ENCODE assay signal across 8 mouse cellular contexts in the genomic region with DNA sequence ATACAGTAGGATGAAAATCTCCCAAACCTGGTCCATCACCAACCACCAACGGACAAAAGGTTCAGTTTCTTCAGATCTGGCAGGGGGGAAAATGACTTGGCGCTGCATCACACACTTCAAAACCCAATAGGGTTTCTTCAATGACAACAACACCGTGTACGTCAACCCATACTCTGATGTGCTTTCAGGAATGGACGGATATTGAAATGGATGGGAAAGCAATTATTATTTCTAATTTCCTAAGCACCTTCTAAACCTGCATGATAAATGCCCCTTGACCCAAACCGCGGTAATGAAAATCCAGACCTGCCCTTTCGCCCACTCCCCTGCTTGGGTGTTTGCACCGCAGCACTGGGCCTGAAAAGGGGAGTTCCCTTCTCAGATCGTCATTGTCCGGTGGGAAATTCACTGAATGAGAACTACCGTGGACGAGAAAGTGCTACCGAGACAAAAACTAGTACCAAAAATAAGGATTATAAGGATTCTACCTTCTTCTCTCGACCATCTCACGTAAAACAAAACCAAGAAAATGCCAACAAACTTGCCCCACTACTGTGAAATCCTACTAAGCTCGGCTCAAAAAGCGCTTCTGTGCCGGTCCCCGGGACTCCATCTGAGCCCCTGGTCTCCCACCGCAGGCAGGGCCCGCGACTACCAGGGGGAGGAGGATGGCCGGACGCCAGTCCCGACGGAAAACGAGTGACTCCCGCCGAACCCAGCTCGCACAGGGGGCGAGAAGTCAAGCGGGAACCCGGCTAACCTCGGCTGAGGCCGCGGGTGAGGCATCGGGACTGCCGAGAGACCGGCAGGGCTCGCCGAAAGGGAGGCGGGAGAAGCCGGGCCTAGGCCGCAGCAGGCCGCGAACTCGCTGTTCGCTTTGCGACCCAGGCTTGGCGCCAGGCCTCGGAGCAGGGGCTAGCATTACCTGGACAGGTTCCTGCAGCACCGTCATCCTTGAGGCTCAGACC. TPM values are rescaled to one million over a fixed set of nuclear protein-coding genes. Genes with fewer than 3 reads are reported as not detected.
A peak's percentile ranks its signal among the peaks of the same experiment; 100 is the strongest.
DNase-seq lines count a peak whose midpoint lies in the region; ATAC-seq and TF ChIP-seq lines count a peak whose summit lies in the region.

No protein-coding gene starts in this region.

- H3K4me2 ChIP-seq in forebrain, embryonic 16.5 days (ENCODE audit: low read length): peak overlapping the region; percentile 79
- peak overlapping the region; percentile 76 for H3K4me2 ChIP-seq in liver, embryonic 15.5 days

- H3K4me1 ChIP-seq in bone marrow macrophage, adult 2 months (ENCODE audit: control insufficient read depth, insufficient read depth, low read length): peaks cover 23% of the 10 kb centered on the region
- peaks cover 14% of the 10 kb centered on the region for H3K4me1 ChIP-seq in forebrain, embryonic 16.5 days (replicated peaks; ENCODE audit: control insufficient read depth, insufficient read depth, low read length)
- H3K4me1 ChIP-seq in liver, embryonic 15.5 days (replicated peaks): peaks cover 44% of the 10 kb centered on the region
- H3K4me1 ChIP-seq in thymus, adult 2 months (replicated peaks; ENCODE audit: control insufficient read depth, insufficient read depth, low read length): 0 out of 2 replicates have a peak, but pooled peaks cover 2% of the 10 kb centered on the region

- no peak for TF ChIP-seq CTCF in bone marrow macrophage, adult 2 months (IDR thresholded peaks at IDR 0.05; ENCODE audit: low read depth, low read length)
- no peak for TF ChIP-seq CTCF in thymus, adult 2 months (IDR thresholded peaks at IDR 0.05; ENCODE audit: borderline replicate concordance, control insufficient read depth, extremely low read depth, insufficient read depth, low read length, poor library complexity)

- H3K9ac ChIP-seq in forebrain, embryonic 16.5 days (replicated peaks; ENCODE audit: low read depth, low read length): peak overlapping the region; percentile 100
- H3K9ac ChIP-seq in liver, embryonic 15.5 days: peak overlapping the region; percentile 99

- no peak for TF ChIP-seq POLR2A in bone marrow macrophage, adult 2 months (IDR thresholded peaks at IDR 0.05; ENCODE audit: borderline replicate concordance, low read depth, low read length)
- no peak; the same call in 1 of the 2 replicates for TF ChIP-seq POLR2A in thymus, adult 2 months (IDR thresholded peaks at IDR 0.05; ENCODE audit: control insufficient read depth, extremely low read depth, insufficient read depth, low read length, poor library complexity)

- peak overlapping the region; percentile 57 for H3K27ac ChIP-seq in bone marrow macrophage, adult 2 months (ENCODE audit: insufficient read depth, low read depth, low read length)
- peak overlapping the region; percentile 79 for H3K27ac ChIP-seq in forebrain, embryonic 16.5 days (ENCODE audit: low read length)
- peak overlapping the region; percentile 90 for H3K27ac ChIP-seq in liver, embryonic 15.5 days (replicated peaks)
- peak overlapping the region; percentile 42 for H3K27ac ChIP-seq in thymus, adult 2 months (ENCODE audit: control insufficient read depth, insufficient read depth, low read length)

- peak overlapping the region; percentile 76 for H3K4me3 ChIP-seq in bone marrow macrophage, adult 2 months (ENCODE audit: insufficient read depth, low read length)
- peak overlapping the region; percentile 100 for H3K4me3 ChIP-seq in forebrain, embryonic 16.5 days (replicated peaks; ENCODE audit: low read length)
- H3K4me3 ChIP-seq in liver, embryonic 15.5 days (replicated peaks): peak overlapping the region; percentile 98
- H3K4me3 ChIP-seq in thymus, adult 2 months (ENCODE audit: control insufficient read depth, insufficient read depth, low read length): peak overlapping the region; percentile 84

- WGBS in forebrain, embryonic 16.5 days: under 1% methylated on average over 53 of the region's 53 CpGs
- WGBS in liver, embryonic 15.5 days (ENCODE audit: insufficient replicate concordance): under 1% methylated on average over 53 of the region's 53 CpGs
- under 1% methylated on average over 53 of the region's 53 CpGs for WGBS in thymus, adult 2 months

- no peaks in the 10 kb centered on the region for H3K9me3 ChIP-seq in forebrain, embryonic 16.5 days (ENCODE audit: control insufficient read depth, low read length)
- no peaks in the 10 kb centered on the region for H3K9me3 ChIP-seq in liver, embryonic 15.5 days (replicated peaks)

- H3K36me3 ChIP-seq in forebrain, embryonic 16.5 days (ENCODE audit: control insufficient read depth, insufficient read depth): no peaks in the 10 kb centered on the region
- H3K36me3 ChIP-seq in liver, embryonic 15.5 days (replicated peaks): peaks cover 15% of the 10 kb centered on the region
- H3K36me3 ChIP-seq in thymus, adult 2 months (ENCODE audit: control insufficient read depth, insufficient read depth, low read length): no peaks in the 10 kb centered on the region

- peak; percentile 55 for DNase-seq in embryo, embryonic 10 days (ENCODE audit: low spot score)
- no peak for DNase-seq in embryo, embryonic 9.5 days (ENCODE audit: extremely low spot score)
- peak; percentile 51 to 63 for DNase-seq in natural killer cell, adult 2 months (ENCODE audit: low spot score in 2 of 2)
- DNase-seq in thymus, adult 2 months: no peak

- peak; percentile 51 for ATAC-seq in forebrain, embryonic 16.5 days
- peak; percentile 46 for ATAC-seq in inflammation-experienced regulatory T-cells, adult 6 months
- ATAC-seq in liver, embryonic 15.5 days (ENCODE audit: insufficient read depth): peak; percentile 78

- H3K27me3 ChIP-seq in forebrain, embryonic 16.5 days (replicated peaks; ENCODE audit: control insufficient read depth, insufficient read depth, low read length): no peaks in the 10 kb centered on the region; the same call in 1 of the 2 replicates
- no peaks in the 10 kb centered on the region for H3K27me3 ChIP-seq in liver, embryonic 15.5 days
- no peaks in the 10 kb centered on the region for H3K27me3 ChIP-seq in thymus, adult 2 months (ENCODE audit: control insufficient read depth, insufficient read depth, low read length)

RNA-seq across cellular contexts. Expression of gene Cdc27, which starts 0.7 kb away (rescaled TPM):
- 23.6 and 25.9 TPM in 2 replicates for polyA plus RNA-seq in bone marrow macrophage, adult 2 months (2012; ENCODE audit: insufficient read depth, insufficient read length, missing spikeins)
- polyA plus RNA-seq in forebrain, embryonic 16.5 days (2015; fragmentation: Nextera tagmentation; extraction: Ambion mirVana): 31.7 and 44.4 TPM in 2 replicates
- polyA plus RNA-seq in inflammation-experienced regulatory T-cells, adult 6 months (2017; shearing (Covaris generic)): 10 to 100 TPM; 17.1 to 26.3 (median 17.5) TPM
- polyA plus RNA-seq in liver, embryonic 15.5 days (2015; fragmentation: Nextera tagmentation; extraction: Ambion mirVana): 19.4 and 20.2 TPM in 2 replicates
- polyA plus RNA-seq in thymus, adult 2 months (2012; rRNA removed): 10.6 and 11.8 TPM in 2 replicates

RNA-seq across cellular contexts. Expression of gene Myl4, which starts 0.7 kb away (rescaled TPM):
- not detected in 2 replicates for polyA plus RNA-seq in bone marrow macrophage, adult 2 months (2012; ENCODE audit: insufficient read depth, insufficient read length, missing spikeins)
- polyA plus RNA-seq in forebrain, embryonic 16.5 days (2015; fragmentation: Nextera tagmentation; extraction: Ambion mirVana): 3.0 and 3.2 TPM in 2 replicates
- 10 to 100 TPM in 1 of 3 experiments, 1 to 10 TPM in 2; 5.9 to 17.7 (median 6.4) TPM for polyA plus RNA-seq in inflammation-experienced regulatory T-cells, adult 6 months (2017; shearing (Covaris generic))
- polyA plus RNA-seq in liver, embryonic 15.5 days (2015; fragmentation: Nextera tagmentation; extraction: Ambion mirVana): 8.2 and 14.6 TPM in 2 replicates
- polyA plus RNA-seq in thymus, adult 2 months (2012; rRNA removed): 27.7 and 60.8 TPM in 2 replicates

RNA-seq across cellular contexts. Expression of gene Itgb3, which starts 58.1 kb away (rescaled TPM):
- 2.4 and 2.7 TPM in 2 replicates for polyA plus RNA-seq in bone marrow macrophage, adult 2 months (2012; ENCODE audit: insufficient read depth, insufficient read length, missing spikeins)
- polyA plus RNA-seq in forebrain, embryonic 16.5 days (2015; fragmentation: Nextera tagmentation; extraction: Ambion mirVana): 0.65 and 0.91 TPM in 2 replicates
- polyA plus RNA-seq in inflammation-experienced regulatory T-cells, adult 6 months (2017; shearing (Covaris generic)): 10 to 100 TPM in 2 of 3 experiments, 1 to 10 TPM in 1; 6.4 to 17.5 (median 11.8) TPM
- 12.4 and 15.0 TPM in 2 replicates for polyA plus RNA-seq in liver, embryonic 15.5 days (2015; fragmentation: Nextera tagmentation; extraction: Ambion mirVana)
- polyA plus RNA-seq in thymus, adult 2 months (2012; rRNA removed): 12.1 and 14.7 TPM in 2 replicates

Comparison
In these comparisons a context has a peak if more than half of its experiments do, and no peak if none do; other contexts are left out.
1. DNase-seq: peak in embryo, embryonic 10 days (single experiment) and natural killer cell, adult 2 months (2 of 2); none in embryo, embryonic 9.5 days (single experiment) and thymus, adult 2 months (single experiment).
2. Peak in every context shown above with its lines, with median percentiles within 50 percentile points of each other: H3K27ac ChIP-seq, H3K4me3 ChIP-seq and ATAC-seq.